Mouse (Mus musculus) heart, adult 9 months (tissue): ENCODE data around the gene Cbx1.

ENCODE experiments used
- DNase-seq, 2 experiments: peaks; one replicate each; pipeline ENCODE4 v3.0.0; 2022; ENCODE audit warnings: low spot score in 2 of 2

The Cbx1 gene

GRCm38 (mm10) chr11:96815895-96816294 lies 27.0 kb downstream of the Cbx1 start:
- no peak for DNase-seq

- DNase-seq = no peak
Measured at GRCm38 (mm10) chr11:96816494-96816893, 27.6 kb downstream of the Cbx1 start.

- DNase-seq = no peak
Measured at GRCm38 (mm10) chr11:96816979-96817378, 28.1 kb downstream of the Cbx1 start.

GRCm38 (mm10) chr11:96818128-96818710 lies 29.3 kb downstream of the Cbx1 start:
- no peak for DNase-seq

GRCm38 (mm10) chr11:96821956-96822355 lies 33.0 kb downstream of the Cbx1 start:
- no peak for DNase-seq

GRCm38 (mm10) chr11:96822675-96823470 lies 33.9 kb downstream of the Cbx1 start:
- DNase-seq = peak in 1 of 2 experiments; percentile 10

GRCm38 (mm10) chr11:96823471-96823837 lies 34.5 kb downstream of the Cbx1 start:
- DNase-seq = peak in 1 of 2 experiments; percentile 9

- peak; percentile 85 for DNase-seq
Measured at GRCm38 (mm10) chr11:96823880-96824782, 35.2 kb downstream of the Cbx1 start.

- peak; percentile 81 to 86 for DNase-seq
Measured at GRCm38 (mm10) chr11:96824783-96825495, 36.0 kb downstream of the Cbx1 start.

- DNase-seq = peak in 1 of 2 experiments; percentile 45
Measured at GRCm38 (mm10) chr11:96826481-96826880, 37.6 kb downstream of the Cbx1 start.

GRCm38 (mm10) chr11:96827062-96827581 lies 38.2 kb downstream of the Cbx1 start:
- peak in 1 of 2 experiments; percentile 8 for DNase-seq

- peak in 1 of 2 experiments; percentile 17 for DNase-seq
Measured at GRCm38 (mm10) chr11:96827917-96828316, 39.0 kb downstream of the Cbx1 start.

- DNase-seq = no peak
Measured at GRCm38 (mm10) chr11:96828881-96829280, 40.0 kb downstream of the Cbx1 start.

GRCm38 (mm10) chr11:96829403-96829812 lies 40.5 kb downstream of the Cbx1 start:
- peak; percentile 88 to 89 for DNase-seq

GRCm38 (mm10) chr11:96829813-96830538 lies 41.0 kb downstream of the Cbx1 start, which contains the start of gene Nfe2l1:
TSS of gene Nfe2l1 (minus strand) at chr11:96829968.
- peak; percentile 100 for DNase-seq

- DNase-seq = no peak
Measured at GRCm38 (mm10) chr11:96830539-96831216, 41.8 kb downstream of the Cbx1 start.

GRCm38 (mm10) chr11:96831516-96831915 lies 42.6 kb downstream of the Cbx1 start:
- DNase-seq = no peak

GRCm38 (mm10) chr11:96832541-96832940 lies 43.6 kb downstream of the Cbx1 start:
- DNase-seq = no peak

GRCm38 (mm10) chr11:96832973-96833372 lies 44.0 kb downstream of the Cbx1 start:
- DNase-seq = no peak

- DNase-seq = no peak
Measured at GRCm38 (mm10) chr11:96834127-96834526, 45.2 kb downstream of the Cbx1 start.
